Mouse (Mus musculus) thymus, postnatal 14 days (tissue): ENCODE results near the gene Taok3.

ENCODE experiments used
- DNase-seq: peaks from one replicate; pipeline ENCODE4 v3.0.0; 2021

Taok3 gene

DNA sequence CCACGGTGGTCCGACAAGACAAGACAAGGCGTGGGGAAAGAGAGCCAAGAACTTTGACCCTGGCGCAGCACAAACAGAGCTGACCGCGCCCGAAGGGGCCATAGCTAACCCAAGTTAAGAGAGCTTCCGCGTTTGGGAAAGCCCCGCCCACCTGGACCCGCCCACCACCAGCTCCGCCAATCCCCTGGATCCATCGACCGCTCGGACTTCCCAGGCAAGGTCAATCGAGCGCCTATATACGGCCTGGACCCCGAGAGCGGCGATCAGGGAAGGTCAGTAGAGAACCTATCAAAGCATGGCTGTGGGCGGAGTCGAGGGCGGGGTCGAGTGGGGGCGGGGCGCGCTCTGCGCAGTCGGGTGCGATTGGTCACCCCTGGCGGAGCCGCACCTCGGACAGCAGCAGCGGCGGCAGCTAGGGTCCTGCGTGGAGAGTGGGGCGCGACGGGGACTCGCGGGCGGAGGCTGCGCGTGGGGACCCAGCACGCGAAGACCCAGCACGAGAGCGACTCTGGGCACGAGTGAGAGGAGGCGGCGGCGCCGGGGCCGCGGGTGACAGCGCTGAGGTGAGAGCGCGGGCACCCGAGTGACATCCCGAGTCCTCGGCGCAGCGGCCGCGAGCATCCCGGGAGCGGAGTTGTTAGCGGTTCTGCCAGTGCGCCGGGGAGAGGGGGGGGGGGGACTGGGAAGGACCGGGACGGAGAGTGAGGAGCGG, at the start of gene Taok3:
TSS of gene Taok3 (plus strand) at position 353 of the 712 bp plus-strand sequence.
- peak; percentile 99 for DNase-seq

DNA sequence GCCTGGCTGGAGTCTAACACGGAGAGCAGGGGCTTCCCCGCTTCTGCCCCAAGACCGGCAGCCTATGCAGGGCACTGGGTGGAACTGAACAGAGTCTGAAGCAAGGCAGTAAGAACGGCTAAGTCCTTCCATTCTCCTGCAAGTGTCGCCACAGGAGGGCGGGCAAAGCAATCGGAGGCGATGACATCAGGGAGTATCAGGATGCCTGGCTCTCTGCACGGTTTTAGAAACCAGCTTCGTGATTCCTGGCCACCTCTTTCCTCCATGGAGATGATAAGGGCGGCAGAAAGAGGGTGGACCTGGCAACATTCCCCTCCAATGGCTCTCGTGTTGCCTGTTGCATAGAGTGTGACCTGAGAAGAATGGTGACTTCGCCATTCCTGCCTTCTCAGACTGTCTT, 32.2 kb upstream of the Taok3 start:
- DNase-seq: no peak

DNA sequence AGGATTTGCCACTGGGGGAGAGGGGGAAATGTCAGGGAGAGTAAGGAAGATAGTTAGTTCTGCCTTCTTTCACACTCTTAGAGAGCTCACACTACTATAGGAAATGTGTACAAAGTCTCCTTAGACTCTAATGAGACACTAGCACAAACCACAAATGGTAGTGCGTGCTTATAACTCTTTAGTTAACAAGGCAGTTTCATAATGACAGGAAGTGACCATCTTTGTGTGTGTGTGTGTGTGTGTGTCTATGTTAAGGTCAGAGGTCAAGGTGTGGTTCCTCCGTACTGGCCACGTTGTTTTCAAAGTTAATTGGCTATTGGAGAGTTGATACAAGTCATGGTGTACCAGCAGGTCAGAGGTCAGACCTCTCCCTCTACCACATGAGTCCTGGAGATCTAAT, 30.8 kb upstream of the Taok3 start:
- DNase-seq: no peak

DNA sequence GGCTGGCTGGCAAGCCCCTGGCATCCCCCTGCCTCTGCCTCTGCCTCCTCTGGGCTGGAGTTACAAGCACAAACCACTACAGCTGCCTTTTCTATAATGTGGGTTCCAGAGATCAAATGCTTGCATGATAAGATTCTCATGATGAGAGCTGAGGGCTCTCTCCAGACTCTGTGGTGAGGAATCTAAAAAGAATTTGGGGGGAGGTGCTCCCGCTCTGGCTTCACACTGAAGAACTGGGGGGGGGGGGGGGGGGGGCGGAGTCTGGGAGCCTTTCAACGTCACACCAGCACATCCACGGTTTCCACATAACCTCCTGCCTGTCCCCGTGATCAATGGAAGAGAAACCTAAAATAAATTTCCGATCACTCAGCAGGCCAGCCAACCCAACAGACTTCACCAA, 30.1 kb upstream of the Taok3 start:
- no peak for DNase-seq

DNA sequence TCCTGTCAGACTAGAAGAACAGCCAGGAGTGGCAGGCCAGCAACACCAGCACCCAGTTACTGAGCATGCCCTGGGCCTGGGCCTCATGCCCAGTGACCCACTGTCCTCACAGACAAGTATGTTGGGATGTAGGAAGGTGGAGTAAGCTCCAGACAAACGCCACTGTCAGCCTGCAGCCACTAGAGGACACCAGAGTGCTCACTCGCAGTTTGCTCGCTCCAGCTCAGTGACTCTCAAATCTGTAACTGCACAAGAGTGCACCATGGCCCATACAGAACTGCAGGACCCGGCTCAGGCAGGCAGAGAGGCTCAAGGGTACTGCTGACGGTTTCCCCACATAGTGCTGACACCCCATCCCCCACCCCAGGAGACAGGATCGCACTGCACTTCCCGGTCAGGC, 25.5 kb upstream of the Taok3 start:
- DNase-seq: no peak

DNA sequence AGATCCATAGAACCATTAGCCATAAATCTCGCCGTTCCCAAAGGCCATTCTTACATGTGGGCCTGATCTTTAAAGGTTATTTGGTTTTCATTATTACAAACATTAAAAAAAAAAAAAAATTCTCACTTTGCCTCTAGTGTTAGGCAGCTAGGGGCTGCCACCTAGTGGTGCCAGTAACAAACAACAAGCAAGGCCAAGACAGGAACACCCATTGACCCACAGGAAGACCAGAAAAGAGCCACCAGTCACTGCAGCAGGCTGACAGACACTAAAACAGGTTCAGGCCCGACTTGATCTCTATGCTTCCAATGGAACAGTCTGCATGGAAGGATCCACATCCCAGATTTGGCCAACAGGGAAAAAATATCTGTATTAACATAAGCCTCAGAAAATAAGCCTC, 23.2 kb upstream of the Taok3 start:
- peak; percentile 44 for DNase-seq

DNA sequence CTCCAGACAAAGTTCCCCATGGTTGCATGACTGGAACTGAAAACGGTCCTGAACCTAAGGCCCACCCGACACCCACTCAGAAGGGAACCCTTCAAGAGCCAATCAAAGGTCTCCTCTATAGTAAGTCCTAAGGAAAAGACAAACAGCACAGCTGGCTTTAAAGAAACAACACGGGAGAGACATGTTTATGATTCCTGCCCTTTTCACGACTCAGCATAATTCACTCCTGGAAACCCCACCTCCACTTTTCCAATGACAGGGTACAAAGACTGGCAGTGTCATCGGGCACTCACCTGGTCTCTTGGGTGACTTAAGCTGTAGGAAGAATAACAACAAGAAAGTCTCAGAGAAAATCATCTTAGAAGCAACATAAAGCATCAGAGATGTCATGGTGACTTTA, 20.9 kb upstream of the Taok3 start:
- DNase-seq: no peak

DNA sequence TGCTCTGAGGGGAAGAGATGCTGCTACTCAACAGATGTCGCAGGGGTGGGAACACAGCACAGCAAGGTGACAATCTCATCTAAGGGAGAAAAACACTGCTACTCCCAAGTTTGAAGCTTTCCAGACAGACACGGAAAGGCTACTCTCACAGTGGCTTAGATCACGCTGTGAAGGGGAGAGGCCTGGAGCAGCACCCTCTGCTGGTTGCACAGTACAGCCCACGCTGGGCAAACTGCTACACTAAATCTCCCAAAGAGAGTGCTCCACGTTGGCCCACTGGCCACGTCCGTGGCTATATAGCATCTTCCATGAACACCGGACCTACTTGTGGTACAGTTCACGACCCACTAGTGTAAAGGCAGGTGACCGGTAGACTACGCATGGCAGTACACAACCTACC, 20.2 kb upstream of the Taok3 start:
- DNase-seq: no peak

DNA sequence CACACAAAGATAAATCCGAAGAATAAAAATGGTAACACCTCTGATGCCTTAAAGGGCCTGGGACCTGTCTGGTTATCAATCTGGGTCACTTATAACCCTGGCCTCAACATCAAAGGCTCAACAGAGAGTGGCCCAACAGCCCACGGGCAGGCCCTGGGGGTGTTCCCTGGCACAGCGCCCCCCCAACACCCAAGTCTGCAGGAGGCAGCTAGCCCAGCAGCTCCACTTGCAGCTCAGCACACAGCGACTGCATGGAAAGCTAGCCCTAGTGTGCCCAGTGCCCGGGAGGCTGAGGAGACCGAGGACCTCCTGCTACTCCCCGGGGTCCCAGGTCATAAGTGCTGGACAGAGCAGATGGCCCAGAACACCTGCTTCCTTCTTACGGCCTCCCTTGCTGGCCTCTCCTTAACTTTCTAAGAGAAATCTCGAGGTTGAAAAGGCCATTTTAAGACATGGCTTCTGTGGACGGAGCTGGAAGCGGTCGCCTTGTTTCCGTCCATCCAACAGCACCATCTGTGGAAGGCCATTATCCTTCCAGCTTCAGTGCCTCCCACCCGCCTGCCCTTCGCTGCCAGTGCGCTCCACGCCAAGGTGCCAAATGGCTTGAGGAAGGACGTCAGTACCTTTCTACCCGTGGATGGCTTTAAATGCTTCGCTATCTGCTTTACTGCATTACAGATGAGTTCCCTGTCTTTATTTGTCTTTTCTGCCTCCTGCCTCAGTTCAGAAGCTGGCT, 16.6 kb upstream of the Taok3 start:
- no peak for DNase-seq

DNA sequence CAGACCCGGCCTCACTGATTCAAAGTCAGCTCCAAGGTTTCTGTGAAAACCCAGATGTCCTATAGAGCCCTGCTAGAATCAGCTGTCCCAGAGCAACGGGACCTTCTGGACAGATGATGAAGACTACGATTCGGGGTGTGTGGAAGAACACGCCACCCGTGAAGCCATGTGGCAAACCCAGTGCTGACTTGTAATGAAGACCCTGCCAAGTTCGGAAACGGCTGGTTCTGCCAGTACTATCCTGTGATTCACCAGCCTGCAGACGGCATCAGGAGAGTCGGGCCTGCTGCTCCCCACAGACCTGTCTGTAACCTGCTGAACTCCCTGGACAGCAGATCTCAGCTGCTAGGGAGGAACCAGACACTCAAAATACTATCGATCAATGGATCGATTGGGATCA, 15.6 kb upstream of the Taok3 start:
- DNase-seq: no peak

DNA sequence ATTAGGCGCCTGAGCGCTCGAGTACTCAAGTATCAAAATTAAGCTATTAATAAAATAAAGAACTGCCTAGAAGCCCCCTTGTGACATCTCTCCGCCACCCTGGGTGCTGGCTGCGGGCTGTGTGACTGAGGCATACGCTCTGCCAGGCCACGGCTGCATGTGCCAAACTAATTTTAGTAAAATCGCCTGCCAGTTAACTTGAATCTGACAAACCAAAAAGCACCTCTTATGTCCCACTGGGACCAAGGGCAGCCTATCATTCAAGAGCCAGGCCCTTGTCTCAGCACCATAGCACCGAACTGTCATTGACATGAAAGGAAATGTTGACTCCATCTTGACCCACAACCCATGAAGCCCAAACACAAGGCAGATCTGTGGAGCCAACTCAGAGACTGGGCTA, 14.2 kb upstream of the Taok3 start:
- DNase-seq: no peak

DNA sequence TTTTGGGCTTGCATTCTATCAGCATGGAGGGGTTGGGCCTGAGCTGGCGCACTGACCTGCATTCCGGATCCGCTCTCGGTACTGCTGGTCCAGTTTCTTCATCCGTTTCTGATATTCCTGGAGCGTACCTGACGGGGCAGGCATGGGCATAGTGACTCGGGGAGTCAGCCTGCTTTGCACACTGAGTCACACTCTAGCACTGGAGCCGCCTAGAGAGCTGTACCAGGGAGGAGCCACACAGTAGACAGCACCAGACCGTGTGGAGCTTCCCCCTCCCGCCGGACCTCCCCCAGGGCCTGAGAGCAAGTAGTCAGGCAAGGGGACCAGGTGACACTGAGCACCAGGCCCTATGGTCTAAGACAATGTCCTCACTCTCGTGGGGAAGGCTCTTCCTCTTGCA, 11.6 kb upstream of the Taok3 start:
- no peak for DNase-seq

DNA sequence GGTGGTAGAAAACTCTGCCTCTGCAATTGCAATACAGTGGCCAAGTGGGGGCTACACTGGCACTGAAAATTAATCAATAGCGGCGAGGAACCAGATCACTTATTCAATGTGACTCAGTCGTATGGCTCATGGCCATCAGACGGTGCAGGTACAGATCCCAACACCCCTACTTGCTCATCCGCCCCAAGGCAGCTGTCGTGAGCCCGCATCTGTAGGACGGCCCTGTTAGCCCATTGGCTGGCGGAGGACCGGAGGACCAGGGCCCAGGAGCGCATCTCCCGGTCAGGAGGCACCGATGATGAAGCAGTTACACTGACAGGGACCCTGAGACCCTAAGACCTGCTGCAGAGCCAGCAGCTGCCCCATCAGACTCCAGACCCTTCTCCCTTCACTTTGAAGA, 11.2 kb upstream of the Taok3 start:
- DNase-seq: no peak

DNA sequence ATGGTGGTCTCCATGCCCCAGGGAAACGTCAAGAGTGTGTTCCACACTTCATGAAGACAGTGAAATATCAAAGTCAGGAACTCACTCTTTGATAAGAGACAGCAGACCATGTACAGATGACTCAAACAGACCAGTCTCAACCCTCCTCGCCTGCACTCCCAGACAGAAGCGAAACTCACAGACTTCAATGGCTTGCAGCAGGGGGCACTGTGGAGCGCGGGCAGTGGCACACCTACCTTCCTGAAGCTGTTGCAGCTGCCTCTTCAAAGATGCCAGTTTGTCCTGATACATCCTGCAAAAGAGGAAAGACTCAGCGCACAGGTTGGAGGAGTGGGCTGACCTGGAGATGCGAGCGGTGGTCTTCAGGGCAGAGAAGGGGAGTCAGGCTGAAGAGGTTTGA, 10.4 kb upstream of the Taok3 start:
- peak; percentile 62 for DNase-seq

DNA sequence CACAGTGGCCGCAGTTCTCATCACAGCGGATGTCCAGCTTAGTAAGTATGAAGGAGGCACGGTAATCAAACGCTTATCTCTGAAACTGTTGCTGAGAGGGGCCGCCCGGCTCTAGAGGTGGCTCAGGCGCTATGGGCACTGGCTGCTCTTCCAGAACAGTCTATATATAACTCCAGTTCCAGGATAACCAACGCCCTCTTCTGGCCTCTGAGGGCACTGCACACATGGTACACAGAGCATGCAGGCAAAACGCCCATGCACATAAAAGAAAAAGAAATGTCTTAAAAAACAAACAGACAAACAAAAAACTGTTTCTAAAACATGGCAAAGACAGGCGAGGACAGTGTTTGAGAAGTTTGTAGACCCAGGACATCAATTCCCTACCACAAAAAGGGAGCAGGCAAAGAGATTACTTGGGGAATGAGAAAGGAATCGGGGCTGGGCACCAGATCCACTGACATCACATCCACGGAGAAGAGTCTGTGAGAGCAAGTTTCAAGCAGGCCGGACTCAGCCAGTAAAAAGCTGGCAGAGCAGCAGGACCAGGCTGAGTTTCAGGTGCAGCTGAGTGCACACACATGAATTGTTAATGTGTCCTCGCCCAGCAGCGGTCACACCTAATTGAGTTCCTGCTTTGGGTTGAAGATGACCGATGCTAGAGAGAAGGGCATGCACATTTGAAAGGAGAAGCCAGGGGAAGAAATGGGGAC, 8.7 kb upstream of the Taok3 start:
- no peak for DNase-seq

DNA sequence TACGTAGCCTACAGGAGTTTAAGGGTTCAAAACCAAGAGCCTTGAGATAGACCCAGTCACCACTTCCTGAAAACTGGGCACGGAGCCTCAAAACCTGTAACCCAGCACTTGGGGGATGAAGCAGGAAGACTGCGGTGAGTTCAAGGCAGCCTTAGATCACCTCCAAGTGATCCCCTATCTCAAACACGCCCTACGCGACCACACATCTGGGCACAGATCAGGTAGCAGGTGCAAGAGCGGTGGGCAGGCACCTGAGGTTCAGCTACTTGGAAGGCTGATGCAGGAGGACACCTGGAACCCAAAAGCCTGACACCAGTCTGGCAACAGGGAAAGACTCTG, 8.2 kb upstream of the Taok3 start:
- peak; percentile 45 for DNase-seq

DNA sequence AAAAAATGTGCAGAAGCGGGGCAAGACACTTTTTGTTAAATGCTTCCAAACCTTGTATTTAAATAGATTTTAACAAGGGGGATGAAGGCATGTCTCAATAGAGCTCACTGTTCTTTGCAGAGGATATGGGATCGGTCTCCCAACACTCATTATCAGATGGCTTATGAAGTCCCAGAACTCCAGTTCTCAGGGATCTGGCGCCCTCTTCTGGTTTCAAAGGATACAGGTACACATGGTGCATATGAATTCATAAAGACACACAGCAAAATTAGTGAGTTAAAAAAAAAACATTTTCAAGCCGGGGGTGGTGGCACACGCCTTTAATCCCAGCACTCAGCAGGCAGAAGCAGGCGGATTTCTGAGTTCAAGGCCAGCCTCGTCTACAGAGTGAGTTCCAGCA, 6.6 kb upstream of the Taok3 start:
- peak; percentile 40 for DNase-seq

DNA sequence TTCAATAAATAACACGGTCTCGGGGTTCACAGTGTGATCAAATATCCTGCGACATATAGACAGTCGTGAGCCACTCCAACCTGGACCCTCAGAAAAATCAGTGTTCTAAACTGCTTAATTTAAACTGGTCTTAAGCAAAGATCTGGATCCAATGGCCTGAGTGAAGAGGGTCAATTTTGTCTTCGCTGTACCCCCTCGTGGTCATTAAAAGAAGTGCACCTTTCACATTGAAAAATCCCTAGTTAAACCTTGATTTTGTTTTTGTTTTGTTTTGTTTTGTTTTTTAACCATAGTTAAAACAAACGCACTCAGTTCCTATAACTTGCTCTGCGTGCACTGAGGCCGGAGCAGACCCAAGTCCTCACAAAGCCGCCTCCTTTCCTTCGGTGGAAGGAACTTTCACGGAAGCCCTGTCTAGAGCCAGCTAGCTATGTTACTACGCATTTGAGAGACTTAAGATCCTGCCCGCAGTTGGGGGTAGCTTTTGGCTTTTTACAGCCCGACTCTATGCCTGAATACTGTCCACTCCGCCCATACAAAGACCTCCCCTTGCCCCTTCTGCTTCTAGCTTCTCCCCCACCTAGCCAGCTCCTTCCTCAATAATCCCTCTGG, 5.2 kb upstream of the Taok3 start:
- DNase-seq: no peak

DNA sequence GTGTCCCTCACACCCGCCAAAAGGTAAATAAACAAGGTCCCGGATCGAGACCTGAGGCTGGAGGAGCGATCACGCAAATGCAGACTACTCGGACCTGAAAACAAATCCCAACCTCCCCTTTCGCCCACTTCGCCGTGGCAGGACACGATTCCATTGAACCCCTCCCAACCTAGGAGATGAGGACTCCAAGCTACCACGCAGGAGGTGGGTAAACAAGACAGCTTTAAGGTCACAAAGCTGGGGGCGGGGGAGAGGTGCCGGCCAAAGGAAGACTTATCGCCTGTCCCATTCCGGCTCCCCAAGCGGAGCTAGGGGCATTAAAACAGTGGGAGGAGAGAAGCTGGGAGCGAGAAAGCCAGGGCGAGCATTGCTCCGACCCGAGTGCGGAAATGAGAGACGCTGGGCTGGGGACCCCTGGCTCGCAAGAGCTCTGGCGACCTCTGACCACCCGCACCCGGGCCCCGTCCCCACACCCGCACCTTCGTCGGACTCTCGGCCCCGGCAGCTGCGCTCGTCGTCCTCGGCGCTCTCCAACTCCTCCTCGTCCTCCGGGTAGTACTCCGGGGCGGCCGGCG, 4.6 kb upstream of the Taok3 start:
- peak; percentile 65 for DNase-seq

DNA sequence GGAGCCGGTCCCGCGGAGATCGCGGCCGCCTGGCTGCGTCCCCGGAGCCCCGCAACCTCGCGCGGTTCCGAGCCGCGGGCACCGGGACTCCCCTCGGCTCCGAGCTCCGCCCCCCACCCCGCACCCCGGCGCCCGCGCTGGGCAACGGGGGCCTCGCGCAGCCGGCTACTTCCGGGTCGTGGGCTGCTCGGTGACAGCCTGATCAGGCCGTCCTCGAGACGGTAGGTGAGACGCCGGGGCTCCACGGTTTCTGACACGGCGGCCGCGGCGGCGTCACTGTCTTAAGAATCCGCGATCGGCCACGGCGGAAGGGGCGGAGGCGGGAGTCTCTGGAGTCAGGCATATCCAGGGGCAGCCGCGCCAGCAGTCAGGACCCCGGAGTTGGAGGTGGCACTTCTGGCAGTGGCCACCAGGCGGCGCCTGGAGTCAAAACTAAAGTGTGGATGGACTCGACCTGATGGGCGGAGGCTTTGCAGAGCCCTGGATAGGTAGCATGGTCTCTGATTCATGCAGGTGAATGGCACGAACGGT, 4.0 kb upstream of the Taok3 start, which contains the start of gene Suds3:
TSS of gene Suds3 (minus strand) at position 278 of the 531 bp plus-strand sequence.
- DNase-seq: peak; percentile 96

DNA sequence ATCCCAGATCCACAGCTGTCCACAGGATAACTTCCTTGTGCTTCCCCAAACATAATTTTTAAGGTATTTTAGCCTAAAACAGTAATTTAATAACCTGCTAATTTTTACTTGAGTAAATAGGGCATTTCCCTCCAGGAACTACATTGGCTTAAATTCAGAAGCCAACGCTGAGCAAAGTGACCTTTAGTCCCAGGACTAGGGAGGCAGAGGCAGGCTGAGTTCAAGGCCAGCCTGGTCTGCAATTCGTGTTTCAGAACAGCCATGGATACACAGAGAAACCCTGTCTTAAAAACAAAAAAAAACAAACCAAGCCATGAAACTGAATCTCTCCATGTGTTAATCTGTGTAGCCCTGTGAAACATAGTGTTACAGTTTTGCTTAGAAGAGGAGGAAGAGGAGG, 3.3 kb upstream of the Taok3 start:
- DNase-seq: no peak

DNA sequence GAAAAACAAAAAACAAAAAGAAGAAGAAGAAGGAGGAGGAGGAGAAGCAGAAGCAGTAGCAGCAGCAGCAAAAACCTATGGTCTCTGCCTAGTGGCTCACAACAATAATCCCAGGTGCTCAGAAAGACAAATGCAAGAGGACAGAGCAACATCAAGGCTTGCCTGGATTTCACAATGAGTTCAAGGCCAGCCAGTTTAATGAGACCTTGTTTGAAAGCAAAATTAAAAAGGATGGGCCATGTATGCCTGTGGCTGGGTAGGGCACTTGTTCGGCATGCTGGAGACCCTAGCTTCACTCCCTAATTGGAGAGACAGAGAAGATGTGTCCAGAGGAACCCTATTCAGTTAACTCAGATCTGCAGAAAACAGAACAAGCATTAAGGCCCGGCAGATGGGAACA, 2.7 kb upstream of the Taok3 start:
- no peak for DNase-seq

DNA sequence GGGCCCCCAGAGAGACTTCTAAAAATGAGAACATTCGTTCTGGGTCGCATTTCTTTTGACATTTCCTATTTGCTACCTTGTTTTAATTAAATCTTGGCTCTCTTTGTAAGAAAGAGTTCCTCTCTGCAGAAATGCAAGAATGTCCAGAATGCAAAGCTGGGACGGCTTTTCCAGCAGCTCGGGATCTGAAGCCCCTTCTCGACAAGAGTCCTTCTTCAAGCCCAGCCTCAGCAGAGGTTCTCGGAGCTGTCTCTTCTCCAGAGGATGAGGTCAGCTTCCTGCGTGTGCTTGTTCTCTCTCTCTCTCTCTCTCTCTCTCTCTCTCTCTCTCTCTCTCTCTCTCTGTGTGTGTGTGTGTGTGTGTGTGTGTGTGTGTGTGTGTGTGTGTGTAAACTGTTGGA, 2.2 kb upstream of the Taok3 start:
- DNase-seq: no peak
